Mouse (Mus musculus): Measurements from ENCODE around the gene Nrxn1. TPM values are rescaled to one million over a fixed set of nuclear protein-coding genes. Genes with fewer than 3 reads are reported as not detected.

The Nrxn1 gene
- total and polyA plus RNA-seq, 2 experiments from 2014 or later = 242 to 376 TPM

- 79% methylated on average over 2 of the region's 2 CpGs for WGBS
- DNase-seq (no peak), ATAC-seq (no peak)
- Histone ChIP-seq H3K4me3 (ENCODE audit: low read depth, low read length) (no peak overlapping the region), H3K9ac (no peak overlapping the region), H3K36me3 (ENCODE audit: insufficient read depth) (no peaks in the 10 kb centered on the region), H3K27ac (ENCODE audit: low read depth, low read length) (no peak overlapping the region), H3K4me1 (ENCODE audit: insufficient read depth) (no peaks in the 10 kb centered on the region), H3K4me2 (ENCODE audit: low read depth) (no peak overlapping the region), H3K27me3 (ENCODE audit: insufficient read depth, low read length) (no peaks in the 10 kb centered on the region), H3K9me3 (ENCODE audit: low read length) (no peaks in the 10 kb centered on the region)
- no peak for TF ChIP-seq CTCF (IDR thresholded peaks at IDR 0.05; ENCODE audit: low read depth)
Observed at GRCm38 (mm10) chr17:90420757-90421156, 672.1 kb downstream of the Nrxn1 start.

- Histone ChIP-seq H3K36me3 (ENCODE audit: insufficient read depth) (no peaks in the 10 kb centered on the region), H3K27ac (ENCODE audit: low read depth, low read length) (no peak overlapping the region), H3K4me1 (ENCODE audit: insufficient read depth) (no peaks in the 10 kb centered on the region), H3K9ac (no peak overlapping the region), H3K27me3 (ENCODE audit: insufficient read depth, low read length) (no peaks in the 10 kb centered on the region), H3K4me3 (ENCODE audit: low read depth, low read length) (no peak overlapping the region), H3K9me3 (ENCODE audit: low read length) (no peaks in the 10 kb centered on the region), H3K4me2 (ENCODE audit: low read depth) (no peak overlapping the region)
- no peak for DNase-seq
- no peak for TF ChIP-seq CTCF (IDR thresholded peaks at IDR 0.05; ENCODE audit: low read depth)
- no peak for ATAC-seq
- WGBS = 41% methylated on average over 1 of the region's 1 CpGs
Observed at GRCm38 (mm10) chr17:90419615-90420014, 673.3 kb downstream of the Nrxn1 start.

GRCm38 (mm10) chr17:90396357-90396756, 696.5 kb downstream of the Nrxn1 start:
- no peaks in the 10 kb centered on the region for H3K9me3 ChIP-seq (ENCODE audit: low read length)
- H3K27me3 ChIP-seq (ENCODE audit: insufficient read depth, low read length) = no peaks in the 10 kb centered on the region
- H3K36me3 ChIP-seq (ENCODE audit: insufficient read depth) = no peaks in the 10 kb centered on the region
- no peak overlapping the region for H3K9ac ChIP-seq
- DNase-seq = no peak
- no peak overlapping the region for H3K27ac ChIP-seq (ENCODE audit: low read depth, low read length)
- H3K4me3 ChIP-seq (ENCODE audit: low read depth, low read length) = no peak overlapping the region
- no peak for ATAC-seq
- TF ChIP-seq CTCF (IDR thresholded peaks at IDR 0.05; ENCODE audit: low read depth) = no peak
- H3K4me2 ChIP-seq (ENCODE audit: low read depth) = no peak overlapping the region
- 0 out of 2 replicates have a peak, but pooled peaks cover 2% of the 10 kb centered on the region for H3K4me1 ChIP-seq (ENCODE audit: insufficient read depth)

- ATAC-seq = no peak
Observed at GRCm38 (mm10) chr17:90394606-90395005, 698.3 kb downstream of the Nrxn1 start.

GRCm38 (mm10) chr17:90392751-90393150, 700.1 kb downstream of the Nrxn1 start:
- no peaks in the 10 kb centered on the region for H3K27me3 ChIP-seq (ENCODE audit: insufficient read depth, low read length)
- H3K4me1 ChIP-seq (ENCODE audit: insufficient read depth) = peaks cover 4% of the 10 kb centered on the region; the same call in 1 of the 2 replicates
- H3K27ac ChIP-seq (ENCODE audit: low read depth, low read length) = no peak overlapping the region
- WGBS = 82% methylated on average over 1 of the region's 1 CpGs
- no peak overlapping the region for H3K4me3 ChIP-seq (ENCODE audit: low read depth, low read length)
- no peak for TF ChIP-seq CTCF (IDR thresholded peaks at IDR 0.05; ENCODE audit: low read depth)
- H3K4me2 ChIP-seq (ENCODE audit: low read depth) = no peak overlapping the region
- ATAC-seq = no peak
- DNase-seq = no peak
- no peak overlapping the region for H3K9ac ChIP-seq
- H3K36me3 ChIP-seq (ENCODE audit: insufficient read depth) = no peaks in the 10 kb centered on the region
- no peaks in the 10 kb centered on the region for H3K9me3 ChIP-seq (ENCODE audit: low read length)

More at GRCm38 (mm10) chr17:90394606-90395005, 698.3 kb downstream of the Nrxn1 start:
- Histone ChIP-seq H3K36me3 (ENCODE audit: insufficient read depth) (no peaks in the 10 kb centered on the region), H3K27ac (ENCODE audit: low read depth, low read length) (no peak overlapping the region), H3K4me3 (ENCODE audit: low read depth, low read length) (no peak overlapping the region), H3K4me1 (ENCODE audit: insufficient read depth) (peaks cover 4% of the 10 kb centered on the region; the same call in 1 of the 2 replicates), H3K9me3 (ENCODE audit: low read length) (no peaks in the 10 kb centered on the region), H3K27me3 (ENCODE audit: insufficient read depth, low read length) (no peaks in the 10 kb centered on the region), H3K9ac (no peak overlapping the region), H3K4me2 (ENCODE audit: low read depth) (no peak overlapping the region)
- no peak for TF ChIP-seq CTCF (IDR thresholded peaks at IDR 0.05; ENCODE audit: low read depth)
- DNase-seq = no peak
- 89% methylated on average over 6 of the region's 6 CpGs for WGBS

GRCm38 (mm10) chr17:90390316-90391212, 702.3 kb downstream of the Nrxn1 start:
- ATAC-seq (peak; percentile 61; the same call in 1 of the 2 replicates), DNase-seq (peak; percentile 26)
- WGBS = 12% methylated on average over 7 of the region's 7 CpGs
- no peak for TF ChIP-seq CTCF (IDR thresholded peaks at IDR 0.05; ENCODE audit: low read depth)
- Histone ChIP-seq H3K36me3 (ENCODE audit: insufficient read depth) (no peaks in the 10 kb centered on the region), H3K9ac (no peak overlapping the region), H3K27ac (ENCODE audit: low read depth, low read length) (0 out of 2 replicates have a peak overlapping the region, but pooled peaks have one; percentile 2), H3K4me2 (ENCODE audit: low read depth) (no peak overlapping the region), H3K9me3 (ENCODE audit: low read length) (no peaks in the 10 kb centered on the region), H3K4me3 (ENCODE audit: low read depth, low read length) (no peak overlapping the region), H3K27me3 (ENCODE audit: insufficient read depth, low read length) (no peaks in the 10 kb centered on the region), H3K4me1 (ENCODE audit: insufficient read depth) (peaks cover 4% of the 10 kb centered on the region; the same call in 1 of the 2 replicates)

- Histone ChIP-seq H3K9me3 (ENCODE audit: low read length) (no peaks in the 10 kb centered on the region), H3K4me1 (ENCODE audit: insufficient read depth) (no peaks in the 10 kb centered on the region; the same call in 1 of the 2 replicates), H3K9ac (no peak overlapping the region), H3K36me3 (ENCODE audit: insufficient read depth) (no peaks in the 10 kb centered on the region), H3K27me3 (ENCODE audit: insufficient read depth, low read length) (no peaks in the 10 kb centered on the region), H3K4me3 (ENCODE audit: low read depth, low read length) (no peak overlapping the region), H3K27ac (ENCODE audit: low read depth, low read length) (no peak overlapping the region), H3K4me2 (ENCODE audit: low read depth) (no peak overlapping the region)
- ATAC-seq (no peak), DNase-seq (peak; percentile 21)
- no peak for TF ChIP-seq CTCF (IDR thresholded peaks at IDR 0.05; ENCODE audit: low read depth)
- WGBS = 36% methylated on average over 2 of the region's 2 CpGs
Observed at GRCm38 (mm10) chr17:90384856-90385255, 708.0 kb downstream of the Nrxn1 start.
